Mouse (Mus musculus) gastrocnemius, postnatal 36 days (tissue): Measurements from ENCODE around the gene Klf9. TPM values are rescaled to one million over a fixed set of nuclear protein-coding genes. Genes with fewer than 3 reads are reported as not detected.

Source experiments
- DNase-seq, 2 experiments: peaks; one replicate each; pipeline ENCODE4 v3.0.0; 2022
- intact Hi-C: fragments of 180-260 bp; cut with DNase I; formaldehyde crosslinking; loops from one replicate; pipeline ENCODE4 v1.15.1; 2025
- total RNA-seq, 2 experiments: library from RNA; stranded (reverse); gene quantifications; 2 replicates each; pipeline ENCODE4 v1.2.3; 2021

The Klf9 gene
- total RNA-seq, 2 experiments from 2014 or later, result 115 to 151 TPM

DNA sequence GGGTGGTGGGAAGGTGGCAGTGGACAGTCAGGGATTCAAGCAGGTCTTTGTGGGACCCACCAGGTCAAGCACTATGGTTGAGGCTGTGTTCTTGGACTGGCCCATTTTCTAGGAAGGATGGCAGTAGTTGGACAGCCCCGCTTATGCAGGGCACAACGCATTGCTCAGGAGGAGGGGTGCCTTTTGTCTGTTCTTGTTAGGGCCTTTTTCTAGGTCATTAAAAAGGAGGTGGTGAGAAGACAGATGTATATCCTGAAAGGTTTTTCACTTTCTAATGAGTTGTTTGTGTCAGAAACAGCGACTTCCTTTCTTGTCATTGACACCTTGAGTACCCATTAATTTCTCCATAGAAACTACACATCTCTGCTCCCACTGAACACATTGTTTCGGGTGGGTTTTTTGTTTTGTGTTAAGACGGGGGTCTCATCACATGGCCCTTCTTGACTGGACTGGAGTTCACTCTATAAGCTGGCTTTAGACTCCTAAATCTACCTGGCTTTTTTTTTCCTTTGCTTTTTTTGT, 12.6 kb downstream of the Klf9 start:
- intact Hi-C loops, result no loop called here

DNA sequence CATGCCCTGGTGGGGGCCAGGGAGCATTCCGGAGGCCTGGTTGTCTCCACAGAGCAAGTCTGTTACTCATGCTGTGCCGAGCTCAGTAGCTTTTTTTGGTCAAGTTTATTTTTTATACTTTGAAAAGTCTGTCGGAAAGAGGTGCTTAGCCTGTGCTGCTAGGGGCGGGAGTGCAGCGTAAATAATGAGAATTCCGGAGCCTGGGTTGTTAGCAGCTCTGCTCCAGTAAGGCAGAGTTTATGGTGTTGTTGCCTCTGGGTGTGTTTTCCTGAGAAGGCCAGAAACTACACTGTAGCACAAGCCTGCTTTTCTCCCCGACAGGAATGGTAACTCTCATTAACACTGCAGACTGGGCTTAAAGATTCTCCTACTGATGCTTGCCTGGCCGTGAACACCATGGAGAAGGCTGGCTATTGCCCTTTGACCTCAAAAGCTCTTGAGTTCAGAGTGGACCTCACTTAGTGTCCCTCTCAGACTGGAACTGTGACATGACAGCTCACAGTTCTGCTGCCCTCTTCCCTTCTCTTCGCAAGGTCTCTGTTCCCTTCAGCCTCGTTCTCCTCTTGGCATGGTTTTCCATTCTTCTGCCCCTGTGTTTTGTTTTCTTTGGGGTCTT, 18.9 kb downstream of the Klf9 start:
- DNase-seq, result no peak
- intact Hi-C loops, result no loop called here

More for the DNA sequence above, 12.6 kb downstream of the Klf9 start:
- no peak for DNase-seq

DNA sequence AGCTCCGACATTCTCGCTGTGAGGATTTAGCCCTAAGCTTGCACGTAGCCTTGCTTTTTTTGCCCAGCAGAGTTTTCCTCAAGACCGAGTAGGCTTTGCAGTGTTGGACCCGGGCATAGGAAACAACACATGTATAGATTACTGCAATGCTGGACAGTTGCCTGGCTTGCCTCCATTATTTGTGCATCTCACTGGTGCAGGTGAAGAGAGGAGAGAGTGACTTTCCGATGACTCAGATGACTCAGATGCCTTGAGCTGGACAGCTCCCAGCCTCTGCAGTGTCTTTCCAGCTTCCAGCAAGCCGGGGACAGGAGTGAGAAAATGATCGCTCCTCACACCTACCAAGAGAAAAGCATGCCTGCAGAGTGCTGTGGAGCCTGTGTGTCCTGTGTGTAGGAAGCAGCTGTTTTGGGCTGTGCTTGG, 21.4 kb downstream of the Klf9 start:
- intact Hi-C loops, result no loop called here
- DNase-seq, result peak in 1 of 2 experiments; percentile 41

DNA sequence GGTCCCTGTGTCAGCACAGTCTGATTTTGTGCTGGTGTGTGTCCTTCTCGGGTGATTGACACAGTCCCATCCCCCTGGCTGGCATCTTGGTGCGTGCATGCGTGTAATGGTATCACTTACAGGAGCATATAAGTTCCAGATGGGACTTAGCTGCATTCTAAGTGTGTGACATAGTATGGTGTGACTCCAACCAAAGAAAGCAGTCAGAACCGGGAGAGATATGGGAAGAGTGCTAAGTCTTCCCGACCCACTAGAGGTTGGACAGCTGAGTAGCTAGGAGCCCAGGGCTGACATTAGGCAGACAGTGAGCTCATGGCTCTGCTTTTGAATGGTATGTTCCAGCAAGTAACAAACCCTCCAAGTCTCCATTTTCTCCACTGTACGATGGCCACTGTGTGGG, 21.9 kb downstream of the Klf9 start:
- DNase-seq, result no peak
- intact Hi-C loops, result loop anchor here (1.0 kb wide), 1 partner anchor 36 kb away; no protein-coding TSS in a partner anchor

GRCm38 (mm10) chr19:23163361-23163760, 22.3 kb downstream of the Klf9 start:
- no peak for DNase-seq
- intact Hi-C loops, result loop anchor here (1.0 kb wide), 1 partner anchor 36 kb away; no protein-coding TSS in a partner anchor

DNA sequence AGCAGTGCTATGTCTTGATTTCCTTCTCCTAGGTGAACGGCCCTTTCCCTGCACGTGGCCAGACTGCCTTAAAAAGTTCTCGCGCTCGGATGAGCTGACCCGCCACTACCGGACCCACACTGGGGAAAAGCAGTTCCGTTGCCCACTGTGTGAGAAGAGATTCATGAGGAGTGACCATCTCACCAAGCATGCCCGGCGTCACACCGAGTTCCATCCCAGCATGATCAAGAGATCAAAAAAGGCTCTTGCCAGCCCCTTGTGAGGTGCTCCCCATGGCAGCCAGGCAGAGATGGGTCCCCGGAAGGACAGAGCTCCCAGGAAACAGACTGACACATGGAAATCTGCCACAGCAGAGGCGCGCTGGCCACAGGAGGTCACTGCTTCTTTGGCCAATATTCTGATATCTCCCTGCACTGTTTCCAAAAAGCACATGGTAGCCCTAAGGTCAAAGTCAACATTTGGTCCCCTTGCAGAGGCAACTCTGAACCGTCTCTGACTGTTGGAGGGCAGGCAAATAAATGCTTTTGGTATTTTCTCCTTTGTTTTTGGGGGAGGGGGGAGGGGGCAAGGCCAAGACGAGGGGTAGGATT, 23.7 kb downstream of the Klf9 start:
- DNase-seq, result no peak
- intact Hi-C loops, result no loop called here

DNA sequence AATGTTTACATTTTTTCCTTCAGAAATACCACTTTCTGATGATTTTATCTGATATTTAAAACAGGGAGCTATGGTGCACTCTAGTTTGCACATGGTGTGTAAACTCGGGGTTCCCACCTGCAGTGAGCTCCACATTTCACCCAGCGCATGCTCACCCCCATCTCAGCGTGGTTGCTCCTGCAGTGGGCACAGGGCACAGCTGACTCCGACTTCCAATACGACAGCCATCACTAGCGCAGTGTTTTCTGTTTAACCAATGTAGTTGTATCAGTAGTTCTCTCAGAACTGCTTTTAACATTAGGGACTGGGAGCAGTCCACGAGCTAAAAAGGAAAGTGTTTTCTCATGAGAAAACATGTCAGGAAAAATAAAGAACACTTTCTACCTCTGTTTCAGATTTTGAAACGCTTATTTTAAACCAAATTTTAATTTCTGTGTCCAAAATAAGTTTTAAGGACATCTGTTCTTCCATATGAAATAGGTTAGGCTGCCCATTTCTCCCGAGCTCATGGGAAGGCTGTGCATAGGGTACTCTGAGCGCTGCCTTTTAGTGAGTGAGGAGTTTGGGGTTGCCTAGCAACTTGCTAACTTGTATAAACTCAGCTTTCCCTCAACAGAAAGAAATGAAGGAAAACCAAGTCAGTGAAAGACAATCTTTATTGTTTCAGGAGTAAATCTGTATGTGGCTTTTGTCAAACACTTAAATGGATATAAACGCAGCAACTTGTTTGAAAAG, 25.7 kb downstream of the Klf9 start:
- DNase-seq, result no peak
- intact Hi-C loops, result no loop called here

DNA sequence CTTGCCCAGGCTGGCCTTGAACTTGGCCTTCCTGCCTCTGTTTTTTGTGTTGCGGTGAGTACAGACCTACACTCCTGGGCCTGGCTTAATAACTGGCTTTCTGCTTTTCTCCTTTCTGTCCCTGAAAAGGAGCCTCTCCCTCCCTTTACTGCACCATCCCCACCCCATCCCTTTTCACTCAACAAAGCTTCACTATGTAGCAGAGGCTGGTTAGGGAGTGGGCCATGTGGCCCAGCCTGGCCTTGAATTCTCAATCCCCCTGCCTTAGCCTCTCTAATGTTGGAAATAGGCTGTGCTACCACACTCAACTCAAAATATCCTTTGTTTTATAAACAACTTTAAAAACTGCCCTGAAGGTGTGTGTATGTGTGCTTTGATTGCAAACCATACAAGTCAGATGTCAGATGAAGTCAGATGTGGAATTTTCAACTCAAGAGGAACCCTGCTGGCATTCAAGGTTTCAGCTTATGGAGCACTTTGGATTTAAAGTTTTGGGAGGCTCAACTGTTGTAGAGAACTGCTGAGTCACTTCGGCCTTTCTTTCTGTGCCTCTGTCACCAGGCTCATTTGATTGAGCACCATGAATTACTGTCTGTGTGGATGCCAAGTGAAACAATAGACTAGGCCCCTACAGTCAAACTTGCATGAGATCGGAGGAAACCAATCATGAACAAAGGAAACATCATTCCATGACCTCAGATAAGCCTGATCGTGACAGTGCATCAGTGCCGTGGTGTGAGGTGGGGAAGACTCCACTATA, 28.1 kb downstream of the Klf9 start:
- DNase-seq, result no peak
- intact Hi-C loops, result no loop called here

DNA sequence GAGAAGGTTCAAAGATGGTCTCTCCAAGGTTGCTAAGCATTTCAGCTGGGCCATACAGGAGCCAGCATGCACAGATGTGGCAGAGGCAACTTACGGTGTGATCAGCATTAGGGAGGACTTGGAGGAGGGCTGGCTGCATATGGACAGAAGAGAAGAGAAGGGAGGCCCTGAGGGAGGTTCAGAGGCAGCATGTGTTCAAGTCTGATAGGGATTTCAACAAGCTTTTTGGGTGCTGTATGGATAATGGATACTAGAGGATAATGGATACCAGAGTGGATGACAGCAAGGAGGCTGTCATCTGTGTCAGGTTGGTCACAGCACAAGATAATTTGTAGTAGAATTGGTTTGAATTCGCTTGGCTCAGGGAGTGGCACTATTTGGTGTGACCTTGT, 28.6 kb downstream of the Klf9 start:
- DNase-seq, result no peak
- intact Hi-C loops, result no loop called here

- no peak for DNase-seq
- intact Hi-C loops, result no loop called here
These were observed 29.4 kb downstream of the Klf9 start for GRCm38 (mm10) chr19:23170476-23170875.

GRCm38 (mm10) chr19:23171136-23171535, 30.1 kb downstream of the Klf9 start:
- no peak for DNase-seq
- intact Hi-C loops, result no loop called here

- intact Hi-C loops, result no loop called here
- DNase-seq, result no peak
These were observed 34.1 kb downstream of the Klf9 start for GRCm38 (mm10) chr19:23175090-23175489.

- DNase-seq, result no peak
These were observed 34.5 kb downstream of the Klf9 start for GRCm38 (mm10) chr19:23175511-23175910.

GRCm38 (mm10) chr19:23178533-23178932, 37.5 kb downstream of the Klf9 start:
- intact Hi-C loops, result no loop called here
- no peak for DNase-seq

More at GRCm38 (mm10) chr19:23175511-23175910, 34.5 kb downstream of the Klf9 start:
- intact Hi-C loops, result no loop called here

GRCm38 (mm10) chr19:23183493-23183892, 42.5 kb downstream of the Klf9 start:
- intact Hi-C loops, result no loop called here

GRCm38 (mm10) chr19:23184068-23184467, 43.0 kb downstream of the Klf9 start:
- DNase-seq, result no peak
- intact Hi-C loops, result no loop called here

More at GRCm38 (mm10) chr19:23183493-23183892, 42.5 kb downstream of the Klf9 start:
- no peak for DNase-seq

DNA sequence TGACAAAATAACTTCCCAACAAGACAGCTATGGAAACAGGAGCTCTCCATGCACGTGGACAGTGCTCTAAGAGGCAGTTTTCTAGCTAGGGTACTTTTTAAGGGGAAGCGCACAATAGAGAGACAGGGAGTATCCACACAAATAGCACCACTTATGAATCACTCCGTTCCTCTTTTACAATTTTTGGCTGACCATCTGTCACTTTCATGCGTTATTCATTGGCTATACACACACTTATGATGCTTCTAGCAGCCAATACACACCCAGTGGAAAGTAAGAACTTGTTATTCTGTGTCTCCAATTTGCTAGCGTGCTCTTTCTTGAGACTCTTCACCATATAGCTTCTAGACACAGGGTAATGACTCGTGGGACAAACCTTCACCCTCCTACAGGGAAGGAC, 46.7 kb downstream of the Klf9 start:
- intact Hi-C loops, result no loop called here
- DNase-seq, result no peak

GRCm38 (mm10) chr19:23188986-23189385, 48.0 kb downstream of the Klf9 start:
- DNase-seq, result no peak
- intact Hi-C loops, result no loop called here

- intact Hi-C loops, result no loop called here
- no peak for DNase-seq
These were observed 48.7 kb downstream of the Klf9 start for GRCm38 (mm10) chr19:23189744-23190143.

- DNase-seq, result no peak
- intact Hi-C loops, result no loop called here
These were observed 50.5 kb downstream of the Klf9 start for GRCm38 (mm10) chr19:23191486-23191885.

- no peak for DNase-seq
- intact Hi-C loops, result no loop called here
These were observed 52.0 kb downstream of the Klf9 start for GRCm38 (mm10) chr19:23193076-23193475.
